Mouse (Mus musculus): ENCODE results near the gene Golga2. TPM values are rescaled to one million over a fixed set of nuclear protein-coding genes. Genes with fewer than 3 reads are reported as not detected.

The Golga2 gene
- polyA plus RNA-seq, 1 experiment from 2014 or later, result 20.5 TPM

GRCm38 (mm10) chr2:32252658-32253057 lies 34.5 kb upstream of the Golga2 start:
- Histone ChIP-seq H3K9me3 (replicated peaks; ENCODE audit: control insufficient read depth, low read length) (no peaks in the 10 kb centered on the region), H3K4me2 (no peak overlapping the region), H3K27ac (ENCODE audit: low read depth, low read length) (no peak overlapping the region), H3K36me3 (ENCODE audit: control insufficient read depth, insufficient read depth, low read length) (peaks cover 8% of the 10 kb centered on the region), H3K27me3 (ENCODE audit: control insufficient read depth, insufficient read depth, low read length) (no peaks in the 10 kb centered on the region), H3K4me3 (ENCODE audit: low read depth, low read length) (no peak overlapping the region), H3K4me1 (ENCODE audit: control insufficient read depth, insufficient read depth, low read length) (no peaks in the 10 kb centered on the region), H3K9ac (ENCODE audit: low read depth, low read length) (no peak overlapping the region)
- WGBS (ENCODE audit: insufficient replicate concordance), result 85% methylated on average over 5 of the region's 5 CpGs
- no peak for ATAC-seq (replicated peaks; ENCODE audit: insufficient number of reproducible peaks, low FRiP score, low TSS enrichment)

GRCm38 (mm10) chr2:32253352-32253751 lies 33.8 kb upstream of the Golga2 start:
- Histone ChIP-seq H3K4me1 (ENCODE audit: control insufficient read depth, insufficient read depth, low read length) (no peaks in the 10 kb centered on the region), H3K4me2 (no peak overlapping the region), H3K36me3 (ENCODE audit: control insufficient read depth, insufficient read depth, low read length) (peaks cover 12% of the 10 kb centered on the region), H3K27ac (ENCODE audit: low read depth, low read length) (no peak overlapping the region), H3K4me3 (ENCODE audit: low read depth, low read length) (no peak overlapping the region), H3K27me3 (ENCODE audit: control insufficient read depth, insufficient read depth, low read length) (no peaks in the 10 kb centered on the region), H3K9ac (ENCODE audit: low read depth, low read length) (no peak overlapping the region), H3K9me3 (replicated peaks; ENCODE audit: control insufficient read depth, low read length) (no peaks in the 10 kb centered on the region)
- ATAC-seq (replicated peaks; ENCODE audit: insufficient number of reproducible peaks, low FRiP score, low TSS enrichment), result no peak
- WGBS (ENCODE audit: insufficient replicate concordance), result 37% methylated on average over 1 of the region's 1 CpGs

GRCm38 (mm10) chr2:32254563-32254962 lies 32.6 kb upstream of the Golga2 start:
- H3K27ac ChIP-seq (ENCODE audit: low read depth, low read length), result no peak overlapping the region
- H3K36me3 ChIP-seq (ENCODE audit: control insufficient read depth, insufficient read depth, low read length), result peaks cover 12% of the 10 kb centered on the region
- H3K27me3 ChIP-seq (ENCODE audit: control insufficient read depth, insufficient read depth, low read length), result no peaks in the 10 kb centered on the region
- H3K9ac ChIP-seq (ENCODE audit: low read depth, low read length), result no peak overlapping the region
- H3K4me3 ChIP-seq (ENCODE audit: low read depth, low read length), result no peak overlapping the region
- 78% methylated on average over 5 of the region's 5 CpGs for WGBS (ENCODE audit: insufficient replicate concordance)
- H3K4me1 ChIP-seq (ENCODE audit: control insufficient read depth, insufficient read depth, low read length), result peaks cover 8% of the 10 kb centered on the region
- ATAC-seq (replicated peaks; ENCODE audit: insufficient number of reproducible peaks, low FRiP score, low TSS enrichment), result no peak
- H3K9me3 ChIP-seq (replicated peaks; ENCODE audit: control insufficient read depth, low read length), result no peaks in the 10 kb centered on the region
- no peak overlapping the region for H3K4me2 ChIP-seq

GRCm38 (mm10) chr2:32256273-32256672 lies 30.9 kb upstream of the Golga2 start:
- no peak overlapping the region for H3K4me2 ChIP-seq
- WGBS (ENCODE audit: insufficient replicate concordance), result 88% methylated on average over 11 of the region's 11 CpGs
- H3K4me3 ChIP-seq (ENCODE audit: low read depth, low read length), result no peak overlapping the region
- no peaks in the 10 kb centered on the region for H3K27me3 ChIP-seq (ENCODE audit: control insufficient read depth, insufficient read depth, low read length)
- peaks cover 11% of the 10 kb centered on the region for H3K36me3 ChIP-seq (ENCODE audit: control insufficient read depth, insufficient read depth, low read length)
- peaks cover 12% of the 10 kb centered on the region for H3K4me1 ChIP-seq (ENCODE audit: control insufficient read depth, insufficient read depth, low read length)
- H3K27ac ChIP-seq (ENCODE audit: low read depth, low read length), result no peak overlapping the region
- H3K9ac ChIP-seq (ENCODE audit: low read depth, low read length), result no peak overlapping the region
- no peak for ATAC-seq (replicated peaks; ENCODE audit: insufficient number of reproducible peaks, low FRiP score, low TSS enrichment)
- H3K9me3 ChIP-seq (replicated peaks; ENCODE audit: control insufficient read depth, low read length), result no peaks in the 10 kb centered on the region

GRCm38 (mm10) chr2:32258887-32259533 lies 28.2 kb upstream of the Golga2 start:
- no peaks in the 10 kb centered on the region for H3K27me3 ChIP-seq (ENCODE audit: control insufficient read depth, insufficient read depth, low read length)
- 0 out of 2 replicates have a peak, but pooled peaks have one; percentile 1 for ATAC-seq (replicated peaks; ENCODE audit: insufficient number of reproducible peaks, low FRiP score, low TSS enrichment)
- H3K4me1 ChIP-seq (ENCODE audit: control insufficient read depth, insufficient read depth, low read length), result peaks cover 12% of the 10 kb centered on the region
- H3K36me3 ChIP-seq (ENCODE audit: control insufficient read depth, insufficient read depth, low read length), result peaks cover 9% of the 10 kb centered on the region
- H3K4me2 ChIP-seq, result peak overlapping the region; percentile 87
- peak overlapping the region; percentile 83 for H3K4me3 ChIP-seq (ENCODE audit: low read depth, low read length)
- H3K9ac ChIP-seq (ENCODE audit: low read depth, low read length), result peak overlapping the region; percentile 90
- 51% methylated on average over 6 of the region's 6 CpGs for WGBS (ENCODE audit: insufficient replicate concordance)
- no peaks in the 10 kb centered on the region for H3K9me3 ChIP-seq (replicated peaks; ENCODE audit: control insufficient read depth, low read length)
- no peak overlapping the region for H3K27ac ChIP-seq (ENCODE audit: low read depth, low read length)

- Histone ChIP-seq H3K36me3 (ENCODE audit: control insufficient read depth, insufficient read depth, low read length) (peaks cover 9% of the 10 kb centered on the region), H3K27ac (ENCODE audit: low read depth, low read length) (no peak within 1 kb of the TSS), H3K4me1 (ENCODE audit: control insufficient read depth, insufficient read depth, low read length) (peaks cover 12% of the 10 kb centered on the region), H3K9me3 (replicated peaks; ENCODE audit: control insufficient read depth, low read length) (no peaks in the 10 kb centered on the region), H3K9ac (ENCODE audit: low read depth, low read length) (peak within 1 kb of the TSS; percentile 90), H3K27me3 (ENCODE audit: control insufficient read depth, insufficient read depth, low read length) (no peaks in the 10 kb centered on the region), H3K4me3 (ENCODE audit: low read depth, low read length) (peak within 1 kb of the TSS; percentile 83), H3K4me2 (peak within 1 kb of the TSS; percentile 87)
- WGBS (ENCODE audit: insufficient replicate concordance), result 2% methylated on average over 57 of the region's 59 CpGs
- peak; percentile 88 for ATAC-seq (replicated peaks; ENCODE audit: insufficient number of reproducible peaks, low FRiP score, low TSS enrichment)
Observed at GRCm38 (mm10) chr2:32259657-32260417, 27.3 kb upstream of the Golga2 start, which contains the start of gene Uck1. Gene Uck1 (minus strand): TSS chr2:32260159.

- Histone ChIP-seq H3K9me3 (replicated peaks; ENCODE audit: control insufficient read depth, low read length) (no peaks in the 10 kb centered on the region), H3K36me3 (ENCODE audit: control insufficient read depth, insufficient read depth, low read length) (peaks cover 9% of the 10 kb centered on the region), H3K4me1 (ENCODE audit: control insufficient read depth, insufficient read depth, low read length) (peaks cover 12% of the 10 kb centered on the region), H3K9ac (ENCODE audit: low read depth, low read length) (peak overlapping the region; percentile 90; the same call in 1 of the 2 replicates), H3K27ac (ENCODE audit: low read depth, low read length) (no peak overlapping the region), H3K4me2 (peak overlapping the region; percentile 87), H3K27me3 (ENCODE audit: control insufficient read depth, insufficient read depth, low read length) (no peaks in the 10 kb centered on the region), H3K4me3 (ENCODE audit: low read depth, low read length) (peak overlapping the region; percentile 83; the same call in 1 of the 2 replicates)
- 32% methylated on average over 4 of the region's 4 CpGs for WGBS (ENCODE audit: insufficient replicate concordance)
- no peak for ATAC-seq (replicated peaks; ENCODE audit: insufficient number of reproducible peaks, low FRiP score, low TSS enrichment)
Observed at GRCm38 (mm10) chr2:32260635-32261034, 26.5 kb upstream of the Golga2 start.

GRCm38 (mm10) chr2:32275823-32276222 lies 11.4 kb upstream of the Golga2 start:
- Histone ChIP-seq H3K9me3 (replicated peaks; ENCODE audit: control insufficient read depth, low read length) (no peaks in the 10 kb centered on the region), H3K9ac (ENCODE audit: low read depth, low read length) (no peak overlapping the region), H3K27ac (ENCODE audit: low read depth, low read length) (no peak overlapping the region), H3K4me1 (ENCODE audit: control insufficient read depth, insufficient read depth, low read length) (no peaks in the 10 kb centered on the region), H3K36me3 (ENCODE audit: control insufficient read depth, insufficient read depth, low read length) (peaks cover 13% of the 10 kb centered on the region), H3K27me3 (ENCODE audit: control insufficient read depth, insufficient read depth, low read length) (no peaks in the 10 kb centered on the region), H3K4me2 (no peak overlapping the region), H3K4me3 (ENCODE audit: low read depth, low read length) (no peak overlapping the region)
- no peak for ATAC-seq (replicated peaks; ENCODE audit: insufficient number of reproducible peaks, low FRiP score, low TSS enrichment)
- 68% methylated on average over 3 of the region's 3 CpGs for WGBS (ENCODE audit: insufficient replicate concordance)

Data from heart, embryonic 11.5 days (tissue).